Mouse (Mus musculus) liver, adult 2 months (tissue): ENCODE results near the gene Wdr45.

Experiments used
- CTCF ChIP-seq: fragments of 200-500 bp; IDR thresholded peaks from 2 replicates; pipeline ENCODE4 v1.5.1; 2011; ENCODE audit warnings: low read depth, low read length, control low read depth
- POLR2A ChIP-seq: fragments of 200-500 bp; IDR thresholded peaks from 2 replicates; pipeline ENCODE4 v1.6.1; 2011; ENCODE audit warnings: low read length, control low read depth; ENCODE audit not compliant: insufficient read depth; ENCODE audit errors: extremely low read depth

DNA sequence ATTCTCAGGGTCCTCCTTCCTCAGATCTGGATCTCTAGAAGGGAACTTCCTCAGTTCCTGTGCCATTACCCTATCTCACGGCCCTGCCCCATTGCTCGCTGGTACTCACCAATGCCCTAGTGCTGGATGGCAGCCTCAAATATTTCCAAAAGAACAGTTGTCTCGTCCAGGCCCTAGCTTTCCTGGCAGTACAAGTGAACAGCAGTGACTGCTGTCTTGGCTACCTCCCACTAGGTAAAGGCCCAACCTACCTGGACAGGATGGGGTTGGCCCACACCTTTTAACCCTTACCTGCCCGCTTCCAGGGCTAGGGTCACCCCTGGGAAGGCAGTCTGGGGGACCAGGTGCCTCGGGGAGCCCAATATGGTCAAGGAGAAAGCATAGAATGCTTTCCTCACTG lies 27.0 kb downstream of the Wdr45 start:
- TF ChIP-seq CTCF (no peak), POLR2A (no peak)
